Mouse (Mus musculus): ENCODE results near the gene Adam15. TPM values are rescaled to one million over a fixed set of nuclear protein-coding genes. Genes with fewer than 3 reads are reported as not detected.

The Adam15 gene
- polyA plus RNA-seq (2014; fragmentation: Nextera tagmentation; extraction: Ambion mirVana): 32.7 and 36.7 TPM in 2 replicates

- peak; percentile 88 for DNase-seq
- H3K36me3 ChIP-seq (ENCODE audit: insufficient read depth): peaks cover 13% of the 10 kb centered on the region; the same call in 1 of the 2 replicates
- under 1% methylated on average over 57 of the region's 59 CpGs for WGBS
- peak within 1 kb of the TSS; percentile 65 for H3K4me3 ChIP-seq (ENCODE audit: low read depth, low read length)
- no peak for TF ChIP-seq CTCF (IDR thresholded peaks at IDR 0.05; ENCODE audit: low read depth)
- no peaks in the 10 kb centered on the region; the same call in 1 of the 2 replicates for H3K27me3 ChIP-seq (ENCODE audit: insufficient read depth, low read length)
- peak within 1 kb of the TSS; percentile 60 for H3K27ac ChIP-seq (ENCODE audit: low read depth)
- H3K9ac ChIP-seq: peak within 1 kb of the TSS; percentile 54
- H3K9me3 ChIP-seq (ENCODE audit: low read depth, low read length): no peaks in the 10 kb centered on the region
- peak within 1 kb of the TSS; percentile 99 for H3K4me2 ChIP-seq
- peak; percentile 89 for ATAC-seq (ENCODE audit: insufficient read depth)
- no peaks in the 10 kb centered on the region for H3K4me1 ChIP-seq (ENCODE audit: insufficient read depth)
These were observed at the start of gene Adam15 for GRCm38 (mm10) chr3:89349869-89350501. Gene Adam15 (minus strand): TSS chr3:89349996.

GRCm38 (mm10) chr3:89396654-89397005 lies 46.8 kb upstream of the Adam15 start:
- H3K4me3 ChIP-seq (ENCODE audit: low read depth, low read length): peak overlapping the region; percentile 56
- no peaks in the 10 kb centered on the region; the same call in 1 of the 2 replicates for H3K27me3 ChIP-seq (ENCODE audit: insufficient read depth, low read length)
- no peak for ATAC-seq (ENCODE audit: insufficient read depth)
- H3K36me3 ChIP-seq (ENCODE audit: insufficient read depth): no peaks in the 10 kb centered on the region
- H3K4me2 ChIP-seq: peak overlapping the region; percentile 100
- H3K9me3 ChIP-seq (ENCODE audit: low read depth, low read length): no peaks in the 10 kb centered on the region
- no peak for DNase-seq
- no peak overlapping the region for H3K27ac ChIP-seq (ENCODE audit: low read depth)
- TF ChIP-seq CTCF (IDR thresholded peaks at IDR 0.05; ENCODE audit: low read depth): no peak
- WGBS: 1% methylated on average over 4 of the region's 4 CpGs
- H3K9ac ChIP-seq: peak overlapping the region; percentile 59
- peaks cover 13% of the 10 kb centered on the region for H3K4me1 ChIP-seq (ENCODE audit: insufficient read depth)

GRCm38 (mm10) chr3:89395806-89396653 lies 46.2 kb upstream of the Adam15 start:
- peak; percentile 93 for DNase-seq
- TF ChIP-seq CTCF (IDR thresholded peaks at IDR 0.05; ENCODE audit: low read depth): peak; percentile 91
- Histone ChIP-seq H3K4me2 (peak overlapping the region; percentile 100), H3K9ac (peak overlapping the region; percentile 59), H3K36me3 (ENCODE audit: insufficient read depth) (no peaks in the 10 kb centered on the region), H3K9me3 (ENCODE audit: low read depth, low read length) (no peaks in the 10 kb centered on the region), H3K27ac (ENCODE audit: low read depth) (peak overlapping the region; percentile 63), H3K4me1 (ENCODE audit: insufficient read depth) (peaks cover 13% of the 10 kb centered on the region), H3K4me3 (ENCODE audit: low read depth, low read length) (peak overlapping the region; percentile 56), H3K27me3 (ENCODE audit: insufficient read depth, low read length) (no peaks in the 10 kb centered on the region; the same call in 1 of the 2 replicates)
- ATAC-seq (ENCODE audit: insufficient read depth): no peak
- WGBS: under 1% methylated on average over 44 of the region's 44 CpGs

- no peak for ATAC-seq (ENCODE audit: insufficient read depth)
- Histone ChIP-seq H3K9ac (peak overlapping the region; percentile 59), H3K27me3 (ENCODE audit: insufficient read depth, low read length) (no peaks in the 10 kb centered on the region; the same call in 1 of the 2 replicates), H3K36me3 (ENCODE audit: insufficient read depth) (no peaks in the 10 kb centered on the region), H3K4me3 (ENCODE audit: low read depth, low read length) (peak overlapping the region; percentile 56), H3K27ac (ENCODE audit: low read depth) (peak overlapping the region; percentile 87), H3K4me1 (ENCODE audit: insufficient read depth) (peaks cover 13% of the 10 kb centered on the region), H3K9me3 (ENCODE audit: low read depth, low read length) (no peaks in the 10 kb centered on the region), H3K4me2 (peak overlapping the region; percentile 100)
- 3% methylated on average over 10 of the region's 10 CpGs for WGBS
- no peak for TF ChIP-seq CTCF (IDR thresholded peaks at IDR 0.05; ENCODE audit: low read depth)
- no peak for DNase-seq
These were observed 45.6 kb upstream of the Adam15 start for GRCm38 (mm10) chr3:89395419-89395805.

GRCm38 (mm10) chr3:89394894-89395256 lies 45.1 kb upstream of the Adam15 start:
- H3K36me3 ChIP-seq (ENCODE audit: insufficient read depth): no peaks in the 10 kb centered on the region
- WGBS: under 1% methylated on average over 10 of the region's 12 CpGs
- H3K4me3 ChIP-seq (ENCODE audit: low read depth, low read length): peak overlapping the region; percentile 56
- peak overlapping the region; percentile 87 for H3K27ac ChIP-seq (ENCODE audit: low read depth)
- H3K9me3 ChIP-seq (ENCODE audit: low read depth, low read length): no peaks in the 10 kb centered on the region
- no peak for TF ChIP-seq CTCF (IDR thresholded peaks at IDR 0.05; ENCODE audit: low read depth)
- DNase-seq: peak; percentile 89
- ATAC-seq (ENCODE audit: insufficient read depth): peak; percentile 4
- H3K9ac ChIP-seq: peak overlapping the region; percentile 59
- peak overlapping the region; percentile 100 for H3K4me2 ChIP-seq
- no peaks in the 10 kb centered on the region; the same call in 1 of the 2 replicates for H3K27me3 ChIP-seq (ENCODE audit: insufficient read depth, low read length)
- peaks cover 13% of the 10 kb centered on the region for H3K4me1 ChIP-seq (ENCODE audit: insufficient read depth)

- TF ChIP-seq CTCF (IDR thresholded peaks at IDR 0.05; ENCODE audit: low read depth): peak; percentile 45
- Histone ChIP-seq H3K4me3 (ENCODE audit: low read depth, low read length) (peak within 1 kb of the TSS; percentile 56), H3K9ac (peak within 1 kb of the TSS; percentile 59), H3K4me1 (ENCODE audit: insufficient read depth) (peaks cover 13% of the 10 kb centered on the region), H3K27me3 (ENCODE audit: insufficient read depth, low read length) (no peaks in the 10 kb centered on the region; the same call in 1 of the 2 replicates), H3K4me2 (peak within 1 kb of the TSS; percentile 100), H3K36me3 (ENCODE audit: insufficient read depth) (no peaks in the 10 kb centered on the region), H3K9me3 (ENCODE audit: low read depth, low read length) (no peaks in the 10 kb centered on the region), H3K27ac (ENCODE audit: low read depth) (peak within 1 kb of the TSS; percentile 87)
- under 1% methylated on average over 39 of the region's 42 CpGs for WGBS
- DNase-seq (peak; percentile 74), ATAC-seq (ENCODE audit: insufficient read depth) (peak; percentile 55)
These were observed 44.5 kb upstream of the Adam15 start, which contains the start of gene Zbtb7b for GRCm38 (mm10) chr3:89394006-89394893. Gene Zbtb7b (minus strand): TSS chr3:89394776.

Measured in lung, embryonic 14.5 days (tissue).